Mouse (Mus musculus) bone marrow, adult 2 months (tissue): ENCODE data around the gene Siglec1.

Experiments used
- CTCF ChIP-seq: fragments of 200-500 bp; IDR thresholded peaks from 2 replicates; pipeline ENCODE4 v1.5.1; 2011; ENCODE audit warnings: low read length, control low read depth; ENCODE audit not compliant: control insufficient read depth, insufficient read depth
- POLR2A ChIP-seq: fragments of 200-500 bp; IDR thresholded peaks from 2 replicates; pipeline ENCODE4 v1.6.1; 2011; ENCODE audit warnings: low read depth, mild to moderate bottlenecking, control low read depth, low read length, borderline replicate concordance; ENCODE audit not compliant: control insufficient read depth

DNA sequence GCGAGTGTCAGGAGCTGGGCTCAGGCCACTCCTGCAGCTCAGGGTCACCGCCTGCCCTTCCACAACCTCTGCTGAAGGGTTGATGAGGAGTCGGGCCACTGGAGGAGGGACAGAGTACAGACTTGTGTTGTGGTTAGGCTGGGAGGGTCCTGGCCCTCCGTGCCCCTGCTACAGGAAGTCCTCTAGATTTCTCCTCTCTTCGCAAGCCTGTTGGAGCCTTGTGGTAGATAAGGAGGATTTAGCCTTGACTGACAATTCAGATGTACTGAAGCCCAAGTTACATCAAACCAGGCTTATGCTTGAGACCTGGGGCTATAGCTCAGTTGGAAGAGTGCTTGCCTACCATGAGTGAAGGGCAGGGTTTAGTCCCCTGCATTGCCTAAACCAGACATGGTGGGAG lies 6.1 kb downstream of the Siglec1 start:
- no peak for TF ChIP-seq POLR2A
- TF ChIP-seq CTCF: no peak
